Mouse (Mus musculus): ENCODE measurements at regions not wholly inside any gene's neighbourhood (a gene's known extent, or its start where the extent isn't known, plus 50 kb on each side); places are given as distances from the start of the nearest gene placed in this dataset.

DNA sequence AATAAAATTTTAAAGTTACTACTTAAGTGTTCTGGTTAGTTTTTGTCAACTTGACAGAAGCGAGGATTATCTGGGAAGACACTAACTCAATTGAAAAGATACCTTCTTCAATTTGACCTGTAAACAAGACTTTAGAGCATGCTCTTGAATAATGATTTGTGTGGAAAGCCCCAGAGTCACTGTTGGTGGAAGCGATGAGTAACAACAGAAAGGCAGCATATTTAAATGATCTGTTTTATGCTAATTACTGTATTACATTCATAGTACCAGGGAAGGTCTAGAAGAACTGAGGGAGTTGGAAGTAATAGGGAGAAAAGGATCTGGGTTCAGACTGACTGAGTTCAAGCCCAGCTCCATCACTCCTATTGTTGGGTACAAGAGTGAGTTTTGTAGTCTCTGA lies 397.3 kb upstream of the Alcam start:
- TF ChIP-seq HCFC1 (IDR thresholded peaks at IDR 0.05; ENCODE audit: borderline replicate concordance, insufficient read depth, low read length) (no peak), ZC3H11A (IDR thresholded peaks at IDR 0.05; ENCODE audit: borderline replicate concordance, low read depth, low read length) (no peak), ZNF384 (IDR thresholded peaks at IDR 0.05; ENCODE audit: low read depth, low read length) (no peak)

Measured in ES-E14 (cell line).